Mouse (Mus musculus) ES-E14 (cell line): ENCODE results near the gene Scarf1.

ENCODE experiments used
- CHD2 ChIP-seq: IDR thresholded peaks from 2 replicates; pipeline ENCODE4 v1.6.1; 2014; ENCODE audit warnings: mild to moderate bottlenecking, low read depth, low read length, inconsistent platforms
- HCFC1 ChIP-seq: IDR thresholded peaks from 2 replicates; pipeline ENCODE4 v1.6.1; 2012; ENCODE audit warnings: low read length, inconsistent platforms, borderline replicate concordance; ENCODE audit not compliant: insufficient read depth
- ZC3H11A ChIP-seq: IDR thresholded peaks from 2 replicates; pipeline ENCODE4 v1.6.1; 2012; ENCODE audit warnings: low read depth, mild to moderate bottlenecking, inconsistent platforms, low read length, borderline replicate concordance
- ZNF384 ChIP-seq: IDR thresholded peaks from 2 replicates; pipeline ENCODE4 v1.6.1; 2012; ENCODE audit warnings: low read depth, low read length, inconsistent platforms

GRCm38 (mm10) chr11:75525531-75526125, 12.3 kb downstream of the Scarf1 start:
- TF ChIP-seq HCFC1 = no peak
- TF ChIP-seq CHD2 = no peak
- TF ChIP-seq ZNF384 = no peak
- no peak for TF ChIP-seq ZC3H11A
